Mouse (Mus musculus) hindbrain, embryonic 16.5 days (tissue): Measurements from ENCODE around the gene Scamp1. TPM values are rescaled to one million over a fixed set of nuclear protein-coding genes. Genes with fewer than 3 reads are reported as not detected.

ENCODE experiments used
- ATAC-seq: fragments of 200-750 bp; cut with Nextera tagmentation; 2 replicates; pipeline ENCODE4 v1.8.0; 2017; ENCODE audit warnings: moderate TSS enrichment, moderate library complexity
- H3K27ac ChIP-seq: fragments of 300-500 bp; sonication (generic); 2 replicates; pipeline ENCODE4 v1.5.1; 2014; ENCODE audit warnings: low read depth, mild to moderate bottlenecking, control low read depth, low read length, moderate library complexity
- H3K27me3 ChIP-seq: fragments of 300-500 bp; sonication (generic); replicated peaks from 2 replicates; pipeline ENCODE4 v1.6.1; 2014; ENCODE audit warnings: low read length; ENCODE audit not compliant: control insufficient read depth, insufficient read depth
- H3K36me3 ChIP-seq: fragments of 300-500 bp; sonication (generic); 2 replicates; pipeline ENCODE4 v1.6.1; 2014; ENCODE audit warnings: mild to moderate bottlenecking, low read length, moderate library complexity, mixed read lengths; ENCODE audit not compliant: control insufficient read depth, insufficient read depth
- H3K4me1 ChIP-seq: fragments of 300-500 bp; sonication (generic); 2 replicates; pipeline ENCODE4 v1.6.1; 2014; ENCODE audit warnings: low read depth, low read length; ENCODE audit not compliant: control insufficient read depth, insufficient read depth
- H3K4me2 ChIP-seq: fragments of 300-500 bp; sonication (generic); 2 replicates; pipeline ENCODE4 v1.6.1; 2014; ENCODE audit warnings: mild to moderate bottlenecking, low read length, control low read depth, moderate library complexity
- H3K4me3 ChIP-seq: fragments of 300-500 bp; sonication (generic); 2 replicates; pipeline ENCODE4 v1.5.1; 2014; ENCODE audit warnings: mild to moderate bottlenecking, low read length, control low read depth, moderate library complexity
- H3K9ac ChIP-seq: fragments of 300-500 bp; sonication (generic); 2 replicates; pipeline ENCODE4 v1.6.1; 2014; ENCODE audit warnings: low read depth, mild to moderate bottlenecking, control low read depth, low read length, moderate library complexity
- H3K9me3 ChIP-seq: fragments of 300-500 bp; sonication (generic); 2 replicates; pipeline ENCODE4 v1.6.1; 2014; ENCODE audit warnings: mild to moderate bottlenecking, low read length, moderate library complexity; ENCODE audit not compliant: control insufficient read depth
- WGBS: fragments of 180-500 bp; shearing (Covaris S2); extraction: QIAGEN DNeasy Blood & Tissue Kit; methylation state at CpG from one replicate; pipeline ENCODE4 v1.1.7; 2014; 5-methylcytosine and 5-hydroxymethylcytosine counted together
- polyA plus RNA-seq: library from polyadenylated mRNA; unstranded; fragments of >200 nt; fragmentation: Nextera tagmentation; extraction: Ambion mirVana; gene quantifications from 2 replicates; pipeline ENCODE4 v1.2.1, GENCODE M21; 2015

The Scamp1 gene
- polyA plus RNA-seq, 1 experiment from 2014 or later: 176 TPM

- WGBS: 95% methylated on average over 6 of the region's 8 CpGs
- ATAC-seq: no peak
Measured at GRCm38 (mm10) chr13:94250761-94251160, 34.9 kb downstream of the Scamp1 start.

GRCm38 (mm10) chr13:94250188-94250587, 35.5 kb downstream of the Scamp1 start:
- Histone ChIP-seq H3K36me3 (no peaks in the 10 kb centered on the region), H3K4me1 (no peaks in the 10 kb centered on the region), H3K9ac (no peak overlapping the region), H3K27ac (no peak overlapping the region), H3K4me2 (no peak overlapping the region), H3K4me3 (no peak overlapping the region), H3K27me3 (no peaks in the 10 kb centered on the region), H3K9me3 (no peaks in the 10 kb centered on the region)
- WGBS: 89% methylated on average over 6 of the region's 6 CpGs
- no peak for ATAC-seq

More at GRCm38 (mm10) chr13:94250761-94251160, 34.9 kb downstream of the Scamp1 start:
- Histone ChIP-seq H3K27me3 (no peaks in the 10 kb centered on the region), H3K36me3 (no peaks in the 10 kb centered on the region), H3K4me1 (no peaks in the 10 kb centered on the region), H3K9ac (no peak overlapping the region), H3K9me3 (no peaks in the 10 kb centered on the region), H3K27ac (no peak overlapping the region), H3K4me3 (no peak overlapping the region), H3K4me2 (no peak overlapping the region)

GRCm38 (mm10) chr13:94242897-94243296, 42.8 kb downstream of the Scamp1 start:
- no peak for ATAC-seq
- H3K36me3 ChIP-seq: no peaks in the 10 kb centered on the region
- H3K4me2 ChIP-seq: no peak overlapping the region
- no peaks in the 10 kb centered on the region for H3K27me3 ChIP-seq
- H3K27ac ChIP-seq: no peak overlapping the region
- no peak overlapping the region for H3K4me3 ChIP-seq
- no peaks in the 10 kb centered on the region for H3K9me3 ChIP-seq
- 49% methylated on average over 2 of the region's 2 CpGs for WGBS
- peaks cover 3% of the 10 kb centered on the region; the same call in 1 of the 2 replicates for H3K4me1 ChIP-seq
- no peak overlapping the region for H3K9ac ChIP-seq

- Histone ChIP-seq H3K9me3 (no peaks in the 10 kb centered on the region), H3K4me2 (no peak overlapping the region), H3K27ac (no peak overlapping the region), H3K9ac (no peak overlapping the region), H3K4me1 (peaks cover 3% of the 10 kb centered on the region; the same call in 1 of the 2 replicates), H3K27me3 (no peaks in the 10 kb centered on the region), H3K36me3 (no peaks in the 10 kb centered on the region), H3K4me3 (no peak overlapping the region)
- no peak for ATAC-seq
- WGBS: 38% methylated on average over 4 of the region's 4 CpGs
Measured at GRCm38 (mm10) chr13:94241892-94242524, 43.6 kb downstream of the Scamp1 start.

- WGBS: 42% methylated on average over 5 of the region's 5 CpGs
- H3K9ac ChIP-seq: no peak overlapping the region
- peaks cover 3% of the 10 kb centered on the region; the same call in 1 of the 2 replicates for H3K4me1 ChIP-seq
- no peak for ATAC-seq
- H3K27ac ChIP-seq: no peak overlapping the region
- H3K4me2 ChIP-seq: no peak overlapping the region
- H3K9me3 ChIP-seq: no peaks in the 10 kb centered on the region
- no peaks in the 10 kb centered on the region for H3K27me3 ChIP-seq
- H3K4me3 ChIP-seq: no peak overlapping the region
- H3K36me3 ChIP-seq: no peaks in the 10 kb centered on the region
Measured at GRCm38 (mm10) chr13:94240873-94241272, 44.8 kb downstream of the Scamp1 start.

DNA sequence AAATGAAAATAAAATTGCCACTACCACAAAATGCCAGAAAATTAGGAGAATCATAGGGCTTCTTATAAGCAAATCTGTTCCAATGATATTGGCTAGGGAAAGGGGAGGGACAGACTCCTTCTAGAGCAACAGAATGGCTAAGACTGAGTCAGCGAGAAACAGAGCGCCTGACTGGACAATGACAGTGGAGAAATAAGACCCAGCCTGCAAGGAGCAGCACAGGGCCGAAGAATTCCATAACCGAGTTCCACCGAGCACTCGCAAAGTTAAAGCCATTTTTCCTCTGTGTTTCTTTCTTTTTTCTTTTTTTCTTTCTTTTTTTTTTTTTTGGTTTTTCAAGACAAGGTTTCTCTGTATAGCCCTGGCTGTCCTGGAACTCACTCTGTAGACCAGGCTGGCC, 45.5 kb downstream of the Scamp1 start:
- ATAC-seq: no peak
- WGBS: 83% methylated on average over 6 of the region's 6 CpGs
- no peak overlapping the region for H3K27ac ChIP-seq
- H3K9me3 ChIP-seq: no peaks in the 10 kb centered on the region
- H3K36me3 ChIP-seq: no peaks in the 10 kb centered on the region
- H3K4me3 ChIP-seq: no peak overlapping the region
- H3K4me1 ChIP-seq: peaks cover 3% of the 10 kb centered on the region; the same call in 1 of the 2 replicates
- H3K27me3 ChIP-seq: no peaks in the 10 kb centered on the region
- H3K4me2 ChIP-seq: no peak overlapping the region
- H3K9ac ChIP-seq: no peak overlapping the region

GRCm38 (mm10) chr13:94239488-94239887, 46.2 kb downstream of the Scamp1 start:
- no peaks in the 10 kb centered on the region for H3K27me3 ChIP-seq
- H3K9me3 ChIP-seq: no peaks in the 10 kb centered on the region
- no peak overlapping the region for H3K4me2 ChIP-seq
- no peak overlapping the region for H3K27ac ChIP-seq
- H3K4me3 ChIP-seq: no peak overlapping the region
- no peaks in the 10 kb centered on the region for H3K36me3 ChIP-seq
- H3K4me1 ChIP-seq: peaks cover 3% of the 10 kb centered on the region; the same call in 1 of the 2 replicates
- WGBS: 65% methylated on average over 4 of the region's 4 CpGs
- no peak overlapping the region for H3K9ac ChIP-seq
- no peak for ATAC-seq

DNA sequence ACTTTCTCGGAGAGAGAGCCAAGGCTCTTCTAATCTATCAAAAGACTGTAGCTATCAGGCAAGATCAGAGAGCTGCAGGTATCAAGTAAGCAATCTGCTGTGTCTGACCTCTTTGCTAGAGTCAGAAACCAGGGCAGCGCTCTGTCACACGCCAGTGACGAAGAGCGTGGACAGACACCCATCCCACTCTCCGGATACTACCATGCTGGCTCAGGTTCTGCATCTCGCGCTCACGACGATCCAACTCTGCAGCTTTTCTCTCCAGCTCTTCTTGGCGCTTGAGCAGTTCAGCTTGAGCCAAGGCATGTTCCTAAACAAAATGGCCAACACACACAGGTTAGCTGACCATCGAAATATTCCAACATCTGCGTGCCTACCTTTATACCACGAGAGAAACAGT, 53.8 kb downstream of the Scamp1 start:
- peaks cover 2% of the 10 kb centered on the region for H3K36me3 ChIP-seq
- no peak overlapping the region for H3K9ac ChIP-seq
- no peak overlapping the region for H3K4me3 ChIP-seq
- H3K9me3 ChIP-seq: no peaks in the 10 kb centered on the region
- H3K27ac ChIP-seq: no peak overlapping the region
- no peak overlapping the region for H3K4me2 ChIP-seq
- WGBS: 92% methylated on average over 14 of the region's 14 CpGs
- no peak for ATAC-seq
- H3K27me3 ChIP-seq: no peaks in the 10 kb centered on the region
- H3K4me1 ChIP-seq: no peaks in the 10 kb centered on the region

DNA sequence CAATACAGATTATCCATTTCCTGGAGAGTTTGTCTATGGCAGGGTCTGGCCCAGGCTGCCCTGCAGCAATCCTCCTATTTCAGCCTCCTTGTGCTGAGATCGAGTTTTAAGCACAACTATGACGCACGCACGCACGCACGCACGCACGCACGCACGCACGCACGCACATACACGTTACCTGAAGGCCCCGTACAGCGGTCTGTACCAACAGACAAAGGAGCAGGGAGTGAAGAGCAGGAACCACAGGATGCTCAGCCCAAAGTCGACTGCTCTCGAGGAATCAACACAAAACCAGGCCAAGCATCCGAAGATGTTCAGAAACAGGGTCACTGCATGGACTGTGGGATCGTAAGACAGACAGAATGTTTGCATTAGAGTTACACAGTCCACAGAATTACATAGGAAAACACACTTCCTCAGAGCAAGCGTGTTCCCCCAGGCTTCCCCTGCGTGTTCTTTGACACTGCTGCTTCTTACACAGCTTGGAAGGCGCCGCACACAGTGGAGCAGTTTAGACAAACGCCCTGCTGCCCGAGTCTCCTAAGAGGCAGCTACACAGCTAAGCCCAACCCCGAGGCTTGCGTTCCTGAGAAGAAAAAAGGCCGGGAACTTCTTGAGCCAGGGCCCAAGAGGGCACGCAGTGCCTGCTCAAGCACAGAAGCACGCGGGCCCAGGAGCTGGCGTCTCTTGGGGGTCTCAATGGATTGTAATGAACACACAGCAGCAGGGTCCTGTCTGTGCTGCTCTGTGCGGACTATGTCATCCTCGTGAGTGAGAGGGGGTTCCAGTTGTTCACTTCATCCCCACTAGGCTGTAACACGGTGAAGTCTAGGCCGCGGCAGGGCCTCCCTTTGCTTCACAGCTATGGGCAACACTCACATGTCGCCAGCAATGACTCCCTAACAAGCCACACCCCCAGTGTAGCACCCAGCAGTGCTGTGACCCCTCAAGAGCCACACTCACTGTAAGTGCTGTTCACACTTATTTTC, 60.6 kb downstream of the Scamp1 start:
- 0 out of 2 replicates have a peak, but pooled peaks have one; percentile 17 for ATAC-seq
- 94% methylated on average over 38 of the region's 38 CpGs for WGBS

More for the DNA sequence above, 60.6 kb downstream of the Scamp1 start:
- H3K4me1 ChIP-seq: no peaks in the 10 kb centered on the region
- no peaks in the 10 kb centered on the region for H3K9me3 ChIP-seq
- H3K36me3 ChIP-seq: peaks cover 11% of the 10 kb centered on the region
- H3K27ac ChIP-seq: no peak overlapping the region
- no peak overlapping the region for H3K4me2 ChIP-seq
- H3K27me3 ChIP-seq: no peaks in the 10 kb centered on the region
- H3K9ac ChIP-seq: no peak overlapping the region
- H3K4me3 ChIP-seq: no peak overlapping the region
